In the genomic region with DNA sequence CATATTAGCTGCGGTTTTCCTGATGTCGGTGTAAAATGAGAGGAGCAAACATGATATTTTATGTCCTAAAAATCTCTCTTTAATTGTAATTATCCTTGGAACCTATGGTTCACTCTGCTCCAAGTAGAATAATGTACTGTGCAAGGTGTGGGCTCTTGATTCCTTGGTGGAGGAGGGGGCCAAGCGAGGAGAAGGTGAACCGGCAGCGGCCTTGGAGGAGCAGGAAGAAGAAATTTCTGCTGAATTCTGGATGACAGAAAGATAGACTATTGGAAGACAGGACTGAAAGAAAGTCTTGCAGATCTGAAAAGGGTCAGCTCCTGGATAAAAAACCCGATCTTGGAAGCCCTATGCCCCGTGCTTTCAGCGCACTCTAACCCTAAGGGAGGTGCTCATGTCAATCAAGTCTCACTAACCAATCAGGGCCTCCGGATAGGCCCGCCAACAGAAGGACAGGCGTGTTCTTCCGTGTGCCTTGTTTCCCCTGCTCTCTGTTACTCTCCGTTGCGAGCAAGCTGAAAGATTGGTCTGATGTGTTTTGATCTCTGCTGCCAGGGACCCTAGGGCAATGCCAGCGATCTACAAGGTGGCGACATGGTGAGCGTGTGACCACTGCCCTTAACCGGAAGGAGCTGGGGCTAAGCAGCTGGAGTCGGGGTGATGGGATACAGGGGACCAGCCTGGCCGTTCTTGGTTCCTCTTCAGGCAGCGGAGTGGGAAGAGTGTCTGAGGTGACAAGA, we compare ENCODE assay signal across 8 mouse cellular contexts. TPM values are rescaled to one million over a fixed set of nuclear protein-coding genes. Genes with fewer than 3 reads are reported as not detected.
DNase-seq lines count a peak whose midpoint lies in the region; ATAC-seq lines count a peak whose summit lies in the region.
"Not testable (repeated sequence)": the region's sequence is repeated elsewhere in the genome, so short reads cannot be mapped to it uniquely, and the experiment has no call there.

Gene Zfp808, plus strand, starts transcription at position 455 of the 740 bp plus-strand sequence.

- H3K4me2 ChIP-seq in hindbrain, embryonic 15.5 days: peak within 1 kb of the TSS; percentile 57

- H3K27ac ChIP-seq in hindbrain, embryonic 15.5 days (replicated peaks): peak within 1 kb of the TSS; percentile 65

- 8% methylated on average over 21 of the region's 21 CpGs for WGBS in hindbrain, embryonic 15.5 days

- H3K9me3 ChIP-seq in hindbrain, embryonic 15.5 days: not testable (repeated sequence)

- H3K4me3 ChIP-seq in hindbrain, embryonic 15.5 days: peak within 1 kb of the TSS; percentile 70

- DNase-seq in T-cell, adult 2 months (ENCODE audit: low spot score): peak; percentile 48
- peak; percentile 6 to 13 for DNase-seq in cerebellum, postnatal 36 days
- peak; percentile 33 to 47 for DNase-seq in frontal cortex, postnatal 36 days (ENCODE audit: low spot score in 2 of 2)
- peak; percentile 4 to 11 for DNase-seq in layer of hippocampus, postnatal 25 days (ENCODE audit: extremely low spot score in 1 of 2, low spot score in 1 of 2)
- DNase-seq in lung, postnatal 10 days: peak; percentile 47
- peak; percentile 13 for DNase-seq in ovary, postnatal 14 days (ENCODE audit: low spot score)
- DNase-seq in thymus, postnatal 14 days: peak; percentile 65

- not testable (repeated sequence) for H3K27me3 ChIP-seq in hindbrain, embryonic 15.5 days

- not testable (repeated sequence) for H3K36me3 ChIP-seq in hindbrain, embryonic 15.5 days

- H3K9ac ChIP-seq in hindbrain, embryonic 15.5 days: peak within 1 kb of the TSS; percentile 62

- H3K4me1 ChIP-seq in hindbrain, embryonic 15.5 days (replicated peaks): not testable (repeated sequence)

- ATAC-seq in hindbrain, embryonic 15.5 days (ENCODE audit: low FRiP score, low read depth): peak; percentile 90

RNA-seq across cellular contexts. Expression of gene Zfp808, which starts in this region (rescaled TPM):
- polyA plus RNA-seq in hindbrain, embryonic 15.5 days (2015; fragmentation: Nextera tagmentation; extraction: Ambion mirVana): 3.0 and 4.0 TPM in 2 replicates
- 1 to 10 TPM; 3.3 to 7.0 TPM for total RNA-seq in layer of hippocampus, postnatal 25 days (2021)

Comparison
In these comparisons a context has a peak if more than half of its experiments do, and no peak if none do; other contexts are left out.
1. Peak in every context shown above with its lines: DNase-seq, ATAC-seq, H3K4me3 ChIP-seq and H3K27ac ChIP-seq.
2. DNase-seq: peak in every context shown above with its lines; median percentile 65 in thymus, postnatal 14 days; 48 in T-cell, adult 2 months; 47 in lung, postnatal 10 days; 40 in frontal cortex, postnatal 36 days; 13 in ovary, postnatal 14 days; 10 in cerebellum, postnatal 36 days; 8 in layer of hippocampus, postnatal 25 days.